Mouse (Mus musculus) heart, adult 2 months (tissue): ENCODE results near the gene Sorbs1. TPM values are rescaled to one million over a fixed set of nuclear protein-coding genes. Genes with fewer than 3 reads are reported as not detected.

ENCODE experiments used
- DNase-seq, 2 experiments: peaks; one replicate each; pipeline ENCODE4 v3.0.0; 2021
- H3K27ac ChIP-seq: fragments of 200-600 bp; 2 replicates; pipeline ENCODE4 v1.8.1; 2022
- H3K27me3 ChIP-seq: fragments of 200-500 bp; 2 replicates; pipeline ENCODE4 v1.6.1; 2012; ENCODE audit warnings: mild to moderate bottlenecking, low read length, inconsistent platforms, mixed read lengths; ENCODE audit not compliant: control insufficient read depth, insufficient read depth
- H3K36me3 ChIP-seq: fragments of 200-500 bp; 2 replicates; pipeline ENCODE4 v1.6.1; 2012; ENCODE audit warnings: low read length, inconsistent platforms; ENCODE audit not compliant: control insufficient read depth, insufficient read depth
- H3K4me1 ChIP-seq: fragments of 200-500 bp; 2 replicates; pipeline ENCODE4 v1.6.1; 2011; ENCODE audit warnings: low read length; ENCODE audit not compliant: control insufficient read depth, insufficient read depth
- H3K4me3 ChIP-seq: fragments of 200-600 bp; 2 replicates; pipeline ENCODE4 v1.8.1; 2022
- H3K79me2 ChIP-seq: fragments of 200-500 bp; replicated peaks from 2 replicates; pipeline ENCODE4 v1.6.1; 2012; ENCODE audit warnings: mild to moderate bottlenecking, inconsistent platforms, low read length, moderate library complexity, mixed read lengths; ENCODE audit not compliant: control insufficient read depth, insufficient read depth
- H3K9ac ChIP-seq: fragments of 200-500 bp; 2 replicates; pipeline ENCODE4 v1.6.1; 2012; ENCODE audit warnings: low read depth, mild to moderate bottlenecking, control low read depth, inconsistent platforms, low read length, mixed read lengths
- CTCF ChIP-seq: fragments of 200-600 bp; IDR thresholded peaks from 2 replicates; pipeline ENCODE4 v1.8.1; 2022; ENCODE audit warnings: antibody characterized with exemption, mild to moderate bottlenecking, moderate library complexity
- EP300 ChIP-seq: fragments of 200-500 bp; IDR thresholded peaks from 2 replicates; pipeline ENCODE4 v1.6.1; 2011; ENCODE audit warnings: low read depth, low read length, control low read depth; ENCODE audit not compliant: insufficient read depth
- POLR2A ChIP-seq: fragments of 200-500 bp; IDR thresholded peaks from 2 replicates; pipeline ENCODE4 v1.6.1; 2011; ENCODE audit warnings: mild to moderate bottlenecking, low read depth, low read length, control low read depth; ENCODE audit not compliant: insufficient read depth
- WGBS: fragments of 180-500 bp; shearing (Covaris S2); methylation state at CpG from one replicate; pipeline ENCODE4 v1.1.7; 2018; 5-methylcytosine and 5-hydroxymethylcytosine counted together
- intact Hi-C: fragments of 180-260 bp; cut with DNase I; formaldehyde crosslinking; loops from one replicate; pipeline ENCODE4 v1.15.1; 2025
- polyA plus RNA-seq: library from polyadenylated mRNA; depleted of rRNA; stranded (reverse); fragments of >200 nt; gene quantifications from 2 replicates; pipeline ENCODE4 v1.2.3, GENCODE M21; 2012
- total RNA-seq, 2 experiments: library from RNA; stranded (reverse); gene quantifications; 2 replicates each; pipeline ENCODE4 v1.2.3; 2021

Gene Sorbs1
- total and polyA plus RNA-seq, 3 experiments: 185 to 971 (median 638) TPM

GRCm38 (mm10) chr19:40542776-40543175 lies 29.2 kb upstream of the Sorbs1 start:
- Histone ChIP-seq H3K4me3 (no peak overlapping the region), H3K4me1 (no peaks in the 10 kb centered on the region), H3K27me3 (no peaks in the 10 kb centered on the region), H3K36me3 (no peaks in the 10 kb centered on the region), H3K9ac (no peak overlapping the region), H3K27ac (no peak overlapping the region), H3K79me2 (no peaks in the 10 kb centered on the region)
- WGBS: 68% methylated on average over 7 of the region's 7 CpGs
- DNase-seq: no peak
- intact Hi-C loops: loop anchor here (5.0 kb wide), 1 partner anchor 135 kb away; no protein-coding TSS in a partner anchor
- TF ChIP-seq POLR2A: no peak
- no peak for TF ChIP-seq CTCF
- TF ChIP-seq EP300: no peak

DNA sequence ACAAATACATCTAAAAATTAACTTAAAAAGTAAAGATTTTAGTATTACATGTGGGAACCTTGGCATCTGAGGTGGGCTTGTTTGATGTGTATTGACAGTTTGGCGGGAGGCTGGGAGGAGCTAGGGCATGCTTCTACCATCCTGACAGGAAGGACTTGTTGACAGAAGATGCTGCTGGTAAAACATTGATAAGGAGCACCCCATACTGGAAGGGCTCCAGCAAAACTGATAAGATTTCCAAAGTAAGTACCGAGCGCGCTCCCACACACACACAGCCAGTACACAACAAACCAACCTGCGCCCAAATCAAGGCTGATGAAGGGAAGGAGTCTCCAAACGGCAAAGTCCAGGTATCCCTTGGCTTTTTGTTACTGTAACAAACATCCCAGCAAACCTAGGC lies 22.9 kb upstream of the Sorbs1 start:
- no peak for DNase-seq
- 56% methylated on average over 6 of the region's 6 CpGs for WGBS
- no peak overlapping the region for H3K4me3 ChIP-seq

DNA sequence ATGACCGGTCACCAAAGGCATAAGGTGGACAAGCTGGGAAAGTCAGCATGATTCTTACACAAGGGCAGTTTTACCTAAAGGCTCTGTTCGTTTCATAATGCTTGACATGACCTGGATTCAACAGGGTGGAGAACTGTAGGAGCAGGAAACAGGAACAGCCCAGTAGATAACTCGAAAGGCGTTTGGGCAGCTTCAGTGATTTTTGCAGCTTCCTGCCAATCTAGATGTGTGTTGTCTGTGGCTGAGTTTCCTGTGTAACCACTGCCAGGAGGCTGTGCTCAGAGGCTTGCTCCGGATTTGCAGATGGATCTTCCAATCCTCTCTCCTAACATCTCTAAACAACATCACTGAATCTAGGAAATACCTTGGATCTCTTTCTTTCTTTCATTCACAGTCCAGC lies 18.9 kb upstream of the Sorbs1 start:
- Histone ChIP-seq H3K9ac (no peak overlapping the region), H3K27ac (peak overlapping the region; percentile 15; the same call in 1 of the 2 replicates), H3K36me3 (no peaks in the 10 kb centered on the region), H3K27me3 (no peaks in the 10 kb centered on the region), H3K79me2 (no peaks in the 10 kb centered on the region), H3K4me3 (no peak overlapping the region), H3K4me1 (peaks cover 5% of the 10 kb centered on the region)
- DNase-seq: peak in 1 of 2 experiments; percentile 27
- TF ChIP-seq POLR2A: no peak
- TF ChIP-seq EP300: peak; percentile 62; the same call in 1 of the 2 replicates
- TF ChIP-seq CTCF: no peak
- intact Hi-C loops: no loop called here
- WGBS: 43% methylated on average over 5 of the region's 5 CpGs

More for the DNA sequence above, 22.9 kb upstream of the Sorbs1 start:
- intact Hi-C loops: no loop called here
- Histone ChIP-seq H3K4me1 (peaks cover 3% of the 10 kb centered on the region), H3K36me3 (no peaks in the 10 kb centered on the region), H3K27ac (no peak overlapping the region), H3K79me2 (no peaks in the 10 kb centered on the region), H3K9ac (no peak overlapping the region), H3K27me3 (no peaks in the 10 kb centered on the region)
- TF ChIP-seq POLR2A (no peak), CTCF (no peak), EP300 (no peak)

DNA sequence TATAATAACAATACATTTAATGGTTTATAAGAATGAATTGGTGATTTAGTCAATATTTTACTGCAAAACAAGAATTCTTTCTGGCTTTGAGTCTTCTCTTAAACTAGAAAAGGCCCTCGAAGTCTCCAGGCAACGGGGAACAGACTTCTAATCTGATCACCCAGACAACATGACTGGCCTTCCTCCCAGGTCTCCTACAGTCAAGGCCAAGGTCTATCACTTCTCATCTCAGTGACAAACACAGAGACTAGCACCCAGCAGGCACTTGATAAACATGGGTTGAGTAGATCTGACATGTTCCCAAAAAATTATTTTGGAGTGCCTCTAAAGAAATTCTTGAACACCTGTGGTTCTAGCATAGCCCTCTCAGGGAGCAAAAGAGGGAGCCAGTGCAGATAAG lies 16.7 kb upstream of the Sorbs1 start:
- no peak for DNase-seq
- Histone ChIP-seq H3K27ac (no peak overlapping the region), H3K79me2 (no peaks in the 10 kb centered on the region), H3K4me1 (peaks cover 5% of the 10 kb centered on the region), H3K4me3 (no peak overlapping the region), H3K36me3 (no peaks in the 10 kb centered on the region), H3K27me3 (no peaks in the 10 kb centered on the region), H3K9ac (no peak overlapping the region)
- TF ChIP-seq EP300: no peak
- no peak for TF ChIP-seq CTCF
- WGBS: 64% methylated on average over 2 of the region's 2 CpGs
- intact Hi-C loops: no loop called here

DNA sequence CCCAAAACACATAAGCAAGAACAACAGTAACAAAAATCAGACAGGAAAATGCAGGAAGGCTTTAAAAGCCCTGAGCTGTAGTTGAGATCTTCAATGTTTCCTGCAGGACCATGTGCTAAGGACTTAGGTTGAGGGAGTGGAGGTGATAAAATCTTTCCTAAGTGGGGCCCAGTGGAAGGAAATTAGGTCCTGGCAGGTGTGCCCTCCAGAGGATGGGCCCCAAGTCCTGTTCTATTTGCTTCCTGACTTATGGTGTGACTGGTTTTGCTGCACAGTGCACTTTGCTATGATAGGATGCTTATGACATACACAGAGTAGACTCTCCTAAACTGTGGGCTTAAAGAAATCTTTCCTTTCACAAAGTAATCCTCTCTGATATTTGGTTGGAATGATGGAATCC lies 14.7 kb upstream of the Sorbs1 start:
- Histone ChIP-seq H3K27me3 (no peaks in the 10 kb centered on the region), H3K4me1 (peaks cover 5% of the 10 kb centered on the region), H3K4me3 (no peak overlapping the region), H3K79me2 (no peaks in the 10 kb centered on the region), H3K36me3 (no peaks in the 10 kb centered on the region), H3K9ac (no peak overlapping the region), H3K27ac (no peak overlapping the region)
- no peak for DNase-seq
- TF ChIP-seq CTCF (no peak), EP300 (no peak), POLR2A (no peak)
- intact Hi-C loops: no loop called here

DNA sequence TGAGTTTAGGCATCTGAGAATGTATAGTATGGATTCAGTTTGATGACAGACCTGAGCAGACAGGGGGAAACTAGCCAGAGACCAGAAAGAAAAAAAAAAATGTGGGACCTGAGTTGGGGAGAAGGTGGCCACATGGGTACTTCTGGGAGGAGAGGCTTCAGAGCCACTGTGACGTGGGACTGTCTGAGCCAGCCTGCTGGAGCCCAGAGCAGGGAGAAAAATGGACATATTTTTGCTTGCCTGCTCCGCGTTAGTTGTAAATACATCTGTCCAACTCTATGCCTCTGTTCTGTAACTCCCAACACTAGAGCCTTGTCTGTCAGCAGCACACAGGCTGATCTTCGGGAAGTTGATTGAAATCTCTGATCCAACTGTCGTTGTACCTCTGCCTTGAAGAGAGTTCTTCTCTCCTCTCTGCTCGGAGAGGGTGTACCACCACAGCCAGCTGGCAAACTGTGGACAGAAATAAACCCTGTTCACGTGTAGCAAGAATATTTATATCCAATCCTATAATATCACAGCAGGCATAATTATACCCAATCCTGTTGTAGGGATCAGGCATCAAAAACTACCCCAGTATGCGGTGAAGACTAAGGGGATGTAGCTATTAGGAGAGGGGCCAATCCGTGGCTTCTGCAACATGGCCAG lies 12.9 kb upstream of the Sorbs1 start:
- Histone ChIP-seq H3K27ac (no peak overlapping the region), H3K79me2 (no peaks in the 10 kb centered on the region), H3K27me3 (no peaks in the 10 kb centered on the region), H3K9ac (peak overlapping the region; percentile 46; the same call in 1 of the 2 replicates), H3K4me3 (no peak overlapping the region), H3K36me3 (no peaks in the 10 kb centered on the region), H3K4me1 (peaks cover 2% of the 10 kb centered on the region)
- no peak for DNase-seq
- 62% methylated on average over 9 of the region's 9 CpGs for WGBS
- TF ChIP-seq POLR2A (no peak), CTCF (no peak), EP300 (no peak)
- intact Hi-C loops: no loop called here
